Mouse (Mus musculus) spleen, postnatal 10 days (tissue): Measurements from ENCODE around the gene Hfe2.
"Not testable (repeated sequence)": the region's sequence is repeated elsewhere in the genome, so short reads cannot be mapped to it uniquely, and the experiment has no call there.

Source experiments
- DNase-seq, 2 experiments: peaks; one replicate each; pipeline ENCODE4 v3.0.0; 2021 to 2022; ENCODE audit warnings: low spot score in 2 of 2

Hfe2 gene

GRCm38 (mm10) chr3:96496620-96497275 lies 28.2 kb upstream of the Hfe2 start:
- DNase-seq, result not testable (repeated sequence)

GRCm38 (mm10) chr3:96497451-96498028 lies 27.4 kb upstream of the Hfe2 start:
- DNase-seq, result peak; percentile 74 to 85

DNA sequence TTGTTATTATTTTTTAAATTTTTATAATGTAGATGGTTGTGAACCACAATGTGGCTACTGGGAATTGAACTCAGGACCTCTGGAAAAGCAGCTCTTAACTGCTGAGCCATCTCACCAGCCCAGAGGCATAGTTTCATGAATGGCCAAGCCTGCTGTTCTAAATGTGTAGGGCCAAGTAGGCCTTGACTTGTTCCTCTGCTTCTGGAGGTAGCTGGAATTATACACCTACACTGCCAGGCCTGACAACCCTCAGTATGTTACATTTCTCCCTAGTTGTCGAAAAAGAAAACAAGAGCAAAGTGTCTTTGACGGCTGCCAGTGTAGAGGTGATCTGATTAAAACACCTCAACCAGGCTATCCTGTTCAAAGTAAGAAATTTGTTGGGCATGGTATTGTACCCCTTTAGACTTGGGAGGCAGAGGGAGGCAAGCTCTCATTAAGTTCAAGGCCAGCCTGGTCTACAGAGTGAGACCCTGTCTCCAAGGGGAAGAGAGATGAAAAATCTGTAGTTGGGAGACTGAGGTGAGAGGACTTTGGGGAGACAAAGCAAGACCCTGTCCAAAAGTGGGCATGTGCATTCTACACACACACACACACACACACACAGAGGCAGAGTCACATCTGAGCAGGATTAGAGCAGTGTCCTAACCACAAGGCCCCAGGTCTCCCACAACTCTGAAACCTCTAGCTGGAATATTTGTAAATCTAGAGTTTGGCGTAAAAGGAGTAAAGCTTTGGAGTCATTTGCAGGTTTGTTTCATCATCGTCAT lies 26.3 kb upstream of the Hfe2 start:
- DNase-seq, result no peak

DNA sequence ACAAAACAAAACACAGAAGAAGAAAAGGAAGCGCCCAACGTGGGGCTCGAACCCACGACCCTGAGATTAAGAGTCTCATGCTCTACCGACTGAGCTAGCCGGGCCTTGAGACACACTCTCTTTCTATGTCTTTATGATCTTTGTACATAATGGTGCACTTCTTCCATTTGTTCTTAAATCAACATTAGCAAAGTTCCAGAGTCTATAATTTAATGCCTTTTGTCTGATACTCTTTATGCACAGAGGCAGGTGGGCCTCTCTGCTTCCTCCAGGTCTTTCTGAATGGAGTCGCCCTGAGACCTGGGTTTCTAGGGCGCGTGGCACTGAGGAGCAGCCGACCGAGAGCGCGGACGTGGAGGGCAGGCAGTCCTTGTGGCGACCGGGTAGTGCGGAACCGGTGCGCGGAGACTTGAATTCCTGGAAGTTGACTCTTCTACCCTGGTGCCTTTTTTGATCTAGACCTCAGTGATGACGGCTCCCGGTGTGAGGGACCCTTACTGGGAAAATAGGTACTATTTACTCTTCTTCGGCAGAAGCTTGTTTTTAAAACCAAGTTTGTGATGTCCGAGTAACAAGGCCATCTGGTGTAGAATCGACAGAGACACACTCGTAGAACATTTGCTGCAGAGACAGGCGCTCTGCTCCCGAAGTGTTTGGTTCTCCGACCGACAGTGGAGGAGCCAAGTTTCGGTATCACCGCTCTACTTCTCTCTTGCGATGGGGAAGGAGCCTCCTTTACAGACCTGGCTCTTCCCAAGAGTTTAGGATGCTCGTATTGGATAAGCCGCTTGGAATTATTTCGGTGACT lies 25.3 kb upstream of the Hfe2 start:
- DNase-seq, result peak; percentile 82 to 84

DNA sequence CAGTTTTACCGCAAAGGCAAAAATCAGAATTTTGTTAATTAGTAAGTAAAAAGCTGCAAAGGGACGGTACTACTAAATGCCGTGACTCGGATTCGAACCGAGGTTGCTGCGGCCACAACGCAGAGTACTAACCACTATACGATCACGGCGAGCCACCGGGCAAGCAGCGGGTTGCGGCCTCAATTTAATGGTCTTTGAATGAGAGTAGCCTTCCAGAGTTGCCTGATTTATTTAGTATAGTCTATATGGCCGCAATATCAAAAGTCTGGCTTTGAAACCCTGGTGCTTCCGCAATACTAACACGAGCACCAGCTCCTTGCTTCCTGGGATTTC lies 24.7 kb upstream of the Hfe2 start:
- peak; percentile 94 to 95 for DNase-seq

DNA sequence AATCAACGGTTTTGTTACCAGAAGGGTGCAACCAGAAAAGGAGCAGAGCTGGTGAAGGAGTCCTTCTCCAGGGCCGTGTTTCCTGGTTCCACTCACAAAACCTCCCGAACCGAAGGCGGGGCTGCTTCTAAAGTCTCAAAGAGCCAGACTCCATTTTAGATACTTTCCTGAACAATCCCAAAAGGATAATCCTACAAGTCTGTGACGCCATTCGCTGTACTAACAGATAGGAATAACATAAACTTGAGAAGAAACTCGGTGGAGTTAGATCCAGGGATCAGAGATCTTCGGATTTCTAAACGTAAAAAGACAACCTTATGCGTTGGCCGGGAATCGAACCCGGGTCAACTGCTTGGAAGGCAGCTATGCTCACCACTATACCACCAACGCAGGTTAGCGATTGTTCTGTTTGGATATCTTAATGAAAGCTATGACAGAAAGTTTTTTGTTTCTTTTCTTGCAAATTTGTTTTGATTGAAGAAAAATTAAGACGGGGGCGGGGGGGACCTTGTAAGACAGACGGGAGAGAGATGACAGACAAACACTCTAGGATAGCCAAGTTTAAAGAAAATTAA lies 24.2 kb upstream of the Hfe2 start:
- DNase-seq, result peak; percentile 90

DNA sequence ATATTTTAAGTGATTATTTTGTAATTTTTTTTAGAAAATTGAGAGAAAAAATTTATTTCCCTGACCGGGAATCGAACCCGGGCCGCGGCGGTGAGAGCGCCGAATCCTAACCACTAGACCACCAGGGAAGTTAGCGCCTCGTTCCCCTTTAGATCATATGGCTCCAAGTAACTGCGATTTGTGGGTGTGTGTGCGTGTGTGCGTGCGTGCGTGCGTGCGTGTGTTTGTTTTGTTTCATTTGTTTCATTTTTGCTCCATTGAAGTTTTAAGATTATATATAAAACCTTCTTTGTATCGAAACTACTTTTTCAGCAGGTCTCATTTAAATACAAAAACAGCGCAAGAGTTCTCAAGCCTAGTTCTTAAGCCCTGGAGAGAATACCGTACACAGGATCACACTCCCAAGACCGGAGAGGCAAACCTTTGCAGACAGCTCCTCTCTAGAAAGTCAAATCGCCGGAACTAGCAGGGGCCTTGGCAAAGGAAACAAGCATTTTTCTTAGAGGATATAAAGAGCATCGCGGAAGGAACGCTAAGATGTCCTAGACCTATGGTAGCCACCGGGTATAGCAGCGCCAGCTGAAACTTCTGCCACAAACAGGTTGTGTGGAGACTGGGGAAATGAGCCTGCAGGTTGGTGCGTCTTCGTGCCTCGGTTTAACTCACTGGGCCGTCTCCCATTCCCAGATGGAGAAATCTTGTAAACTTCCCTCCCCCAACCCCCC lies 23.4 kb upstream of the Hfe2 start:
- DNase-seq, result peak; percentile 91 to 92

DNA sequence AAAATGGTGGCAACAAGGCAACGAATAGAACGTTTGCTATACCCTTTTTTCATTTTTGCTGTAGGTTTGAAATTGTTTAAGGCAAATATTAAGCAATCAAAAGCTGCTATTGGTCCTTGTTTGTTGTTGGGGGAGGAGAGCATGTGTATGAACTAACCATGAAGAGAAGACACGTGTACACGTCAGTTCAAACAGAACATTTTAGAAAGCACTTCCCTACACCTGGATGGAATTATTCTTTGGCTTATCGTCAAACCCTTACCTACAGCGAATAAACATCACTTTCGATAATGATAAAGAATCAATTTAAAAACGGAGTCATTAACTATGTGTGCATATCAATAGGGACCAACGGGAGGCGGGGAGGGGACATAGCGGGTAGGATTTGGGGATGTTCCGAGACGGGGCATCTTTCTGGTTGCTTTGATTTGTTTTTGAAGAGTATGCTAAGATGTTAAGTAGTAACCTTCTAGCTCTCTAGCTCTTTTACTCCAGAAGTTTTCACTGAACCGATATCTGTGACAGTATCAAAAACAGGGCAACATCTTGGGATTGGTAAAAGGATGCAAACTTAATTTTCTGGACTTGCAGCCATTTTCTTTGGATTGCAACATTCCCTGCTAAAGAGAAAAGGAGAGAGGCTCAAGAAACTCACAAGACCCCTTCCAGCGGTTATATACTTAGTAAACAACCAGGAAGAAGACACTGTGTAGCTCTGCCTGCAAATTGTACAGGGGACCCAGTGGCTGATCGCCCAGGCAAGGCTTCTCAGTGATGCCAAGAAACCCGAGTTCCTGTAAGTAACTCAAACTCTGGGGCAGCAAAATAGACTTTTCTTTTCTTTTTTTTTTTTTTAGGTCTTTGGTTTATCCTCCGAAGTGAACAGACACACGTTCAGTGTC lies 22.5 kb upstream of the Hfe2 start:
- DNase-seq, result peak in 1 of 2 experiments; percentile 41

DNA sequence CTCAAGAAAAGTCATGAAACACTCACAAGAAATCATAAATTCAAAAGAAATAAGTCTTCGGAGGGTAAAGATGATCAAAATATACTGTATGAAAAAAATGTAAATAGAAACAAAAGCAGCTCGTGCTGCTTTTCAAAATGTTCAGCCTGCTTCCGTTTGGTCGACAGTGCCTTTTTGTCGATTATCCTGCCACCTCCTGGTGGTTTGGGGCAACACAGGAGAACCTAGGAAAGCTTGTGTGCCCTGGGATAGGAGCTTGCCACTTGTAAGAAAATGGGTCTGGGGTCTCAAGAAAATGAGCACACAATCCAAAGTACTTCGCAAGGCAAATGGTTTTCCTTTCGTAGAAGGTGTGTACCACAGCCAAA lies 21.9 kb upstream of the Hfe2 start:
- DNase-seq, result peak; percentile 74 to 86

DNA sequence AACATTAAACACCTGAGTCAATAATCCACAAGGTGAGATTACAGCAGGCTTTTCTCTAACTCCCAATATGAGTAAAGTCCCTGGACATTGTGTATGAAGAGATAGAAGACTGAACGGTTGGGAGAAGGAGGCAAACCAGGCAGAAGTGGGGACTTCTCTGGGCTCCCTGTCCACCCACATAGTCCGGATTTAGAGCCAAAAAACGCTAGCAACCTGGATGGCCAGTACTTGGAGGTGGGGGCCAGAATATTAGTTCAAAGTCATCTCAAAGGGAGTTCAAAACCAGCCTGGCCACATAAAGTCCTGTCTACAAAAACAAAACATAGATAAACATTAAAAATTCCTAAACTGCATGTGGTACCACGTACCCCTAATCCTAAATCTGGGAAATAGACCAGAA lies 21.0 kb upstream of the Hfe2 start:
- DNase-seq, result no peak

- DNase-seq, result no peak
Observed at GRCm38 (mm10) chr3:96504931-96505330, 20.0 kb upstream of the Hfe2 start.

- no peak for DNase-seq
Observed at GRCm38 (mm10) chr3:96506396-96507047, 18.4 kb upstream of the Hfe2 start.

- not testable (repeated sequence) for DNase-seq
Observed at GRCm38 (mm10) chr3:96507966-96508365, 17.0 kb upstream of the Hfe2 start.

DNA sequence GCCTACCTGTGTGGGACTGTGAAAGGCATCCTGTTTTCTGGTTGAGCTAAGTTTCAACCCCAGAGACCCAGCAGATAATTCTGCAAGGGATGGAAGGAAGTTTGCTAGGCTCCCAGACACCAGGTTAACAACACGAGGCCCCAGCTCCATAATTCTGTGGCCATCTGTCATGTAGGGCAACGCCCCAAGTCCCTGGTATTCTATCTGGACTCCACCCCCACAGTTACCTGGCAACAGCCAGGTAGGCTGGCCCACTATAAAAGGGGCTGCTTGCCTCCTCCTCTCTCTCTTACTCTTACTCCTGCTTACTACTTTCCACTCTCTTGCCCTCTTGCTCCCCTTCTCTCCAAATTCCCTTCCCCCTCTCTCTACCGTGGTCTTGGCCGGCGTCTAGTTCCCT lies 4.8 kb upstream of the Hfe2 start:
- no peak for DNase-seq

GRCm38 (mm10) chr3:96522149-96522548 lies 2.8 kb upstream of the Hfe2 start:
- peak in 1 of 2 experiments; percentile 43 for DNase-seq

DNA sequence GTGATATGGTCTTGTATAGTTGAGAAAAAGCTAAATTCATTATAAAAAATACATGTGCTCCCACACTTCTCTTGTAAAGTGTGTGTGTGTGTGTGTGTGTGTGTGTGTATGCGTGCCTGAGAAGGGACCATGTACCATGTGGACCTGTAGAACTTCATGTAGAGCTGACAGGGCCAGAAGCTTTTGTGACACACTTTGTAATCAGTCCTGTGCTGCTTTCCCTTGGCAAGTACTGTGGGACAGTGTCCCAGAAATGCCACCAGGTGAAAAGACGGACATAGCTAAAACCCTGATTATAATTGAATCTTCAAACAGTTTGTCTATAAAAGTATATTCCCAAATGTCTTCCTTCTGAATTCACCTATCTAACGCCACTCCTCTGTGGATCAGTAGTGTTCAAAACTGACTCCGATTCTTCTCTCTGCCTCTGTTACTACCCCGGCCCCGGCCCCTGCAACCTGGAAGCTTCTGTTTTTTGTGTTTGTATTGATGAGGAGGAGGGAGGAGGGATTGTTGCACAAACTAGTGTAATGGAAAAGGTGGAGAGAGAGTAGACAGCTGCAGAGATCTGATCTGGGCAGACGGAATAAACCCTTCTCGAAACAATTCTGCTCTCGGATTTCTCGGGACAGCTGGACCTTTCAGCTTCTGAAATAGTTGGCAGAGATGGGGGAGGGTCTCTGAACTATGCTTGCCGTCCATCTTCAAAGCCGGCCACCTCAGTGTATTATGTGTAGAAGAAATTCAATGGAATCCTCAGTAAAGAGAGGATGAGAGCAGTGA lies 753 bp upstream of the Hfe2 start:
- no peak for DNase-seq

DNA sequence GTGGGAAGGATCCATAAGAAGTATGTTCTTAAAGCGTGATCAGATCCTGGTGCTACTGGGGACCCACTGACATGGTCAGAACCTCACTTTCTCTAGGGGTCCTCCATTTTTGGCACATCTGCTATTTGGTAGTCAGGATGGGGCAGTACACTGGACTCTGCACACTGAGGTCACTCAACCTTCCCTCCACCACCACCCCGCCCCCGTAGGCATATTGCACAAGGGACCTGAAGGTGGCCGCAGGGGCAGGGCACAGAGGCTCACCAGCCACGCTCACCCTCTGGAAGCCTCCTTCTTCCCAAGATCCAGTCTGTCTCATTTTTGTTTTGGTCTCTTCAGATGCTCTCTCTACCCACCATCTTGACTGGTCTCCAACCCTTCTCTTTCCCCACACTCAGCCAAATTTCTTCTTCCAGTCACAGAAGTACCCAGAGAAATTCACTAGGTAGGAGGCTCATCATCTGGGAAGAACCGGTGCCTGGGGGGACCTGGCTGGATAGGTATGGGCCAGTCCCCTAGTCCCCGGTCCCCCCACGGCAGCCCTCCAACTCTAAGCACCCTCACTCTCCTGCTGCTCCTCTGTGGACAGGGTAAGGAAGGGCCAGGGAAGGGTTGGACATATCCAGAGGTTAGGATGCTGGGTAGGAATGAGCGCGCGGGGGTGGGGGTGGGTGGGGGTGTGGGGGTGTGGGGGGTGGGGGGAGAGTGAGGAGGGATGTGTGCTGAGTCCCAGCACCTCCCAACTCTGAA lies 1.2 kb downstream of the Hfe2 start:
- DNase-seq, result no peak

- no peak for DNase-seq
Observed at GRCm38 (mm10) chr3:96526864-96527542, 2.0 kb downstream of the Hfe2 start.
